Mouse (Mus musculus) brown adipose tissue, adult 24 weeks (tissue): ENCODE data around the gene Gm27021. TPM values are rescaled to one million over a fixed set of nuclear protein-coding genes. Genes with fewer than 3 reads are reported as not detected.

Source experiments
- H3K27ac ChIP-seq: fragments of 200-500 bp; replicated peaks from 2 replicates; pipeline ENCODE4 v1.5.1; 2012; ENCODE audit warnings: low read depth, mild to moderate bottlenecking, low read length
- H3K4me1 ChIP-seq: fragments of 200-500 bp; 2 replicates; pipeline ENCODE4 v1.6.1; 2012; ENCODE audit warnings: low read length, mixed read lengths; ENCODE audit not compliant: control insufficient read depth, insufficient read depth, insufficient read length
- H3K4me3 ChIP-seq: fragments of 200-500 bp; 2 replicates; pipeline ENCODE4 v1.5.1; 2012; ENCODE audit warnings: low read depth, mild to moderate bottlenecking, low read length, moderate library complexity; ENCODE audit not compliant: insufficient read depth
- polyA plus RNA-seq: library from polyadenylated mRNA; stranded (reverse); fragments of >200 nt; gene quantifications from 2 replicates; pipeline ENCODE4 v1.2.4, GENCODE M21; 2012; ENCODE audit not compliant: missing spikeins, insufficient read depth, insufficient read length

The Gm27021 gene
- polyA plus RNA-seq, 1 experiment = not detected

DNA sequence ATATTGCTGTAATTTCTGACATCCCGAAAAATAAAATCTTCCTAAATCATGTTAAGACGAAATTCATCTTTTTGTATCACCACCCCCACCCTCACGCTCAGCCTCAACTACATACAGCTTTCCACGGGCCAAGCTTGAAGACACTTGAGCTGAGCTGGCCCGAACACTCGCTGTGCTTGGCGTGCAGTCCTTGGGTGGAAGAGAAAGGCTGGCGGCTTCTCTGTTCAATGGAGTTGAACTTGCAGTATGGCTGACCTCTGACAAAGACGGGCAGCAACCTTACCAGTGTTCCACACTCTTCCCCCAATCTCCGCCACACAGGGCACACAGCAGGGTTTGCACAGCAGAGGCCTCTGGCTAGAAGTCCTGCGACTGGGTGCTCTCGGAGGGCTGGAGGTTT lies 86.5 kb downstream of the Gm27021 start:
- Histone ChIP-seq H3K27ac (no peak overlapping the region), H3K4me3 (no peak overlapping the region), H3K4me1 (no peaks in the 10 kb centered on the region; the same call in 1 of the 2 replicates)

- Histone ChIP-seq H3K4me1 (no peaks in the 10 kb centered on the region; the same call in 1 of the 2 replicates), H3K4me3 (no peak overlapping the region), H3K27ac (no peak overlapping the region)
Observed at GRCm38 (mm10) chr8:120580336-120581000, 87.4 kb downstream of the Gm27021 start.

DNA sequence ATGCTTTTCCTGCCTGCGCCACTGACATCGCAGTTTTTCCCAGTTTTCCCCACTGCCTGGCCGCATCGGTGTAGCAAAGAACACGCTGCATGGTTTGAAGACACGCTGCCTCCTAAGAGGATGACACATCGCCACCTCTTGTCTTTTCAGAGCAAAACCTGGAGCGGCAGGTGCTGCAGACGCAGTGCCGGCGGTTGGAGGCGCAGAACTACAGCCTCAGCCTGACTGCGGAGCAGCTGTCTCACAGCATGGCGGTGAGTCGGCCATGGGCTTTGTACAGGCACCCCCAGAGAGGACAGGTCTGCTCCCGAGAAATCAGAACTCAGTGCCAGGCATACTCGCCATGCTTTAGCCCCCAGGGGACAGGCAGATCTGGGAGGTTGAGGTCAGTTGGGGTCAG lies 90.1 kb downstream of the Gm27021 start:
- H3K4me3 ChIP-seq = no peak overlapping the region

DNA sequence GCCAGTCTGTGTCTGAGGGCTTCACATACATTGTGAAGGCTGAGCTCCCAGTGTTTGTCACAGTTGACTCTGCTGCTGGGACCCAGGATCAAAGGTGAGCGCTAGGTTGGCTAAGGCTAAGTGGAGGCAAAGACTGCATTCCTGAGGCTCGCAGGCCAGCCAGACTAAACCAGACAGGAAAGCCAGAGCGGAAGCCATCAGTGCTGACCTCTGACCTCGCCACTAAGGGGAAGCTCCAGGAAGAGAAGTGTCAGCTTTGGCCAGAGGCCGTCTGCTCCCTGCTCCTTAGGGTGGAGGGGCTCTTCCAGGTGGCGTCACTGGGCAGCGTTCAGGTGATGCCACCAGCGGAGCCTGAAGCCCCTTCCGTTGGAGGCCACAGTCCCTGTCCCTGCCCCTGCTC lies 92.1 kb downstream of the Gm27021 start:
- no peaks in the 10 kb centered on the region; the same call in 1 of the 2 replicates for H3K4me1 ChIP-seq
- H3K4me3 ChIP-seq = no peak overlapping the region
- H3K27ac ChIP-seq = no peak overlapping the region

More for the DNA sequence above, 90.1 kb downstream of the Gm27021 start:
- no peak overlapping the region for H3K27ac ChIP-seq
- H3K4me1 ChIP-seq = no peaks in the 10 kb centered on the region; the same call in 1 of the 2 replicates

DNA sequence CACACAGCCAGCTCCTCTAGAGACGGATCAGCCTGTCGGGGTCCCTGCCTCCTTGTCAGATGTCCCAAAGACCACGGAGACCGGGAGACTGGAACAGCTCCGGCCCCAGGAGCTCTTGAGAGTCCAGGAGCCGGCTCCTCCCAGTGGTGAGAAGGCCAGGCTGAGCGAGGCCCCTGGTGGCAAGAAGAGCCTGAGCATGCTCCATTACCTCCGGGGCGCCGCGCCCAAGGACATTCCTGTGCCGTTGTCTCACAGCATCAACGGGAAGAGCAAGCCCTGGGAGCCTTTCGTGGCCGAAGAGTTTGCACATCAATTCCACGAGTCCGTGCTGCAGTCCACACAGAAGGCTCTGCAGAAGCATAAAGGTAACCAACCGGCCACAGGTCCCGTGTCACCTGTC lies 92.9 kb downstream of the Gm27021 start:
- no peak overlapping the region for H3K4me3 ChIP-seq
- no peak overlapping the region for H3K27ac ChIP-seq
- no peaks in the 10 kb centered on the region; the same call in 1 of the 2 replicates for H3K4me1 ChIP-seq

DNA sequence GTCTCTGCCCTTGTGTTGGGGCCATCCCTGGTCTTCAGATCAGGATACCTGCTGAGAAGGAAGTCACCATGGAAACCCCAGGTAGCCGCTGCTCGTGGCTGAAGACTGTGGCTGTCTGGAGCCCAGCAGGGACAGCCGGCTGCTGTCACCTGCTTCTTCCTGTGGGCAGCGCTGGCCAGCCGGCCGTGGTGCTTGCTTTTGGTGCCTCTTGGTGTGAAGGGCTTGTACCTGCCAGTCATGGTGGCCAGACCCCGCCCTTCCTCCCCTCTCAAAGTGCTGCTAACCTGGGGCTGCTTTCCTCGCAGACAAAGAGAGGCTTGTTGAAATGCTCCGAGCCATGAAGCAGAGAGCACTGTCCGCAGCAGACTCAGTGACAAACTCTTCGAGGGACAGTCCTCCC lies 94.0 kb downstream of the Gm27021 start:
- Histone ChIP-seq H3K4me1 (no peaks in the 10 kb centered on the region), H3K4me3 (no peak overlapping the region), H3K27ac (no peak overlapping the region)

GRCm38 (mm10) chr8:120572534-120572933 lies 95.3 kb downstream of the Gm27021 start:
- Histone ChIP-seq H3K4me1 (no peaks in the 10 kb centered on the region), H3K4me3 (no peak overlapping the region), H3K27ac (no peak overlapping the region)

DNA sequence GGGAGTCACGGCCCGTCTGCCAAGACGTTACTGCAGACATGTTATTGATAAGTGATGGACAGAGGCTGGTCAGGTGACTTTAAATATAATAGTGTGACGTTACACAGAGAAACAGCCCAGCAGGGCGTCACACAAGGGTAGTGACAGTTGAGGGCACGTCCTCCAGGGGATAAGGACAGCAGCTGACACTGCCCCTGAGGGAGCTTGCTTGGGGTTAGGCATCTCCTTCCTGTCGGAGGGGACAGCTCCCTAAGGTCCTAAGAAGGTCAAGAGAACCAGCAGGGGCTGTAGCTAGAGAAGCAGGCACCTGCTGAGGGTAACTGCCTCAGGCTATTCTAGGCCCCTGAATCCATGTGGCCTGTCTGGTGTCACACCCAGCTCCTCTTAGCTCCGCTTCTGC lies 96.3 kb downstream of the Gm27021 start:
- Histone ChIP-seq H3K27ac (no peak overlapping the region), H3K4me1 (no peaks in the 10 kb centered on the region), H3K4me3 (no peak overlapping the region)

DNA sequence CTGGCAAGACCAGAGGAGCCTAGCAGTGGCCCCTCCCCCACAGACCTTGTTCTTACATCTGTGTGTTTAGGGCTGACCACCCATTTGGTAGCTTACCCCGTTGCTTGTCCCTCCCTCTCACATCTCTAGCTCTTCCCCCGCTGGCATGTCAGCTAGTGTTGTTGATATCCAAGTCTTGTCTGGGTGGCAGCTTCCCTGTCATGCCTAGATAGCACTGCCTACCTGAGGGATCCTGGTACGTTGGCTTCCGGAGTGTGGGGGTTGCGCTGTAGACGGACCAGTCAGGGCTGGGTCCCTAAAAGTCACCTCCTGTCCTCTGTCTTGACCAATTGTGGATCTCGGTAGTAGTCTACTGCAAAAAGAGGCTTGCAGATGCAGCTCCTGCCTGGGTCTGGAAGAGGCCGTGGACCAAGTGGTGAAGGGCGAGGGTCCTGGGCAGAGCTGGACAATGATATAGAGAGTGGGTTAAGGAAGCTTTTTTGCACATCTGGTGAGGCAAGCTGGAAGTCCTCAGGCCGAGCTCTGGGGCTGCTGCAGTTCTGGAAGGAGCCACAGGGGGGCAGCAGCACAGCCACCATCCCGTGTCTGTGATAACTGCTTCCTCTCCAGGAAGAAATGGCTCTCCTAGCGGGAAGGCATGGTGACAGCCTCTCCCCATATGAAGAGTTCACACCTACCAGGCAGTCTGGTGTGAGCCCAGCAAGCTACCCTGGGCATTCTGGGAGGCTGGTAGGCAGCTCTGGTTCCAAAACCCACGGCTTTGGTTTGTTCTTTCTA lies 97.8 kb downstream of the Gm27021 start:
- Histone ChIP-seq H3K4me1 (no peaks in the 10 kb centered on the region), H3K27ac (no peak overlapping the region), H3K4me3 (no peak overlapping the region)

GRCm38 (mm10) chr8:120569123-120569522 lies 98.8 kb downstream of the Gm27021 start:
- Histone ChIP-seq H3K4me1 (no peaks in the 10 kb centered on the region), H3K27ac (no peak overlapping the region), H3K4me3 (no peak overlapping the region)

DNA sequence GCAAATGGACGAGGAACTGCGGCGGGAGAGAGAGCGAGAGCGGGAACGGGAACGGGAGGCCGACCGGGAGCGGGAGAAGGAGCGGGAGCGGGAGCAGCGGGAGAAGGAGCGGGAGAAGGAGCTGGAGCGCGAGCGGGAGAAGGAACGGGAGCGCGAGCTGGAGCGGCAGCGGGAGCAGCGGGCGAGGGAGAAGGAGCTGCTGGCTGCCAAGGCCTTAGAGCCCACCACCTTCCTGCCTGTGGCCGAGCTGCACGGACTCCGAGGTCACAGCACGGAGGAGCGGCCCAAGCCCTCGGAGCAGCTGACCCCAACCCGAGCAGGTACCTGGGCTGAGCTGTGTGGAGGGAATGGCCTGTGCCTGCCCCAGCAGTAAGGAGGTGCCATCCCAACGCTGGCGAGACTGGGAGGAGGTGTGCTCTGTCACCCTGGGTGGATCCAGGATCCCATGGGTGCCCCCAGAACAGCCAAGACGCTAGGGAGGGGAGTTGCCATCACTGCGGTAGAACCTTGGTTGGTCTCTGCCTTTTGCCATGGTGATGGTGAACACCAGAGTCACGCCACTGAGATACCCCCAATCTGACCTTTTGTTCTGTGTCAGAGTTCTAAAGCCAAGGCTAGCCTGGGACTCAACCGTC lies 99.6 kb downstream of the Gm27021 start:
- no peak overlapping the region for H3K27ac ChIP-seq
- H3K4me1 ChIP-seq = peaks cover 4% of the 10 kb centered on the region
- no peak overlapping the region for H3K4me3 ChIP-seq

GRCm38 (mm10) chr8:120567731-120568130 lies 100.1 kb downstream of the Gm27021 start:
- no peak overlapping the region for H3K4me3 ChIP-seq
- no peak overlapping the region for H3K27ac ChIP-seq
- peaks cover 9% of the 10 kb centered on the region for H3K4me1 ChIP-seq

- H3K27ac ChIP-seq = no peak overlapping the region
- no peak overlapping the region for H3K4me3 ChIP-seq
- H3K4me1 ChIP-seq = peaks cover 10% of the 10 kb centered on the region
Observed at GRCm38 (mm10) chr8:120566681-120567080, 101.2 kb downstream of the Gm27021 start.

- H3K27ac ChIP-seq = no peak overlapping the region
- no peak overlapping the region for H3K4me3 ChIP-seq
- peaks cover 10% of the 10 kb centered on the region for H3K4me1 ChIP-seq
Observed at GRCm38 (mm10) chr8:120565151-120565711, 102.6 kb downstream of the Gm27021 start.
